Mouse (Mus musculus) heart, adult 10 weeks (tissue): ENCODE measurements around the gene Gm21731. TPM values are rescaled to one million over a fixed set of nuclear protein-coding genes. Genes with fewer than 3 reads are reported as not detected.

Experiments used
- polyA plus RNA-seq: library from polyadenylated mRNA; stranded (reverse); fragments of 350-450 nt; fragmentation: Illumina TruSeq; extraction: RNeasy Lipid Tissue Mini Kit (QIAGEN cat#74804); gene quantifications from one replicate; pipeline ENCODE4 v1.2.3, GENCODE M21; 2014; ENCODE audit warnings: low read depth, low replicate concordance

Gm21731 gene
- not detected for polyA plus RNA-seq

GRCm38 (mm10) chr13:120238811-120239210 lies at the start of gene Gm21731:
Gene Gm21731 (plus strand): TSS chr13:120239111.

GRCm38 (mm10) chr13:120215847-120216246 lies 23.1 kb upstream of the Gm21731 start, which contains the start of gene Gm21762:
Gene Gm21762 (minus strand): TSS chr13:120215947.

GRCm38 (mm10) chr13:120262870-120263269 lies 24.0 kb downstream of the Gm21731 start, which contains the start of gene AF067061:
Gene AF067061 (plus strand): TSS chr13:120263114.

Other genes with a start within 250 kb of the Gm21731 start
- not detected for gene Gm36079, start 212.1 kb upstream of the Gm21731 start, polyA plus RNA-seq
- gene Gm21188, start 186.9 kb upstream of the Gm21731 start, polyA plus RNA-seq, result 0.21 TPM
- not detected for gene Gm20767, start 98.9 kb upstream of the Gm21731 start, polyA plus RNA-seq
- not detected for gene Gm21818, start 66.7 kb upstream of the Gm21731 start, polyA plus RNA-seq
- not detected for gene Gm21762, start 23.2 kb upstream of the Gm21731 start, polyA plus RNA-seq
- not detected for gene AF067061, start 24.0 kb downstream of the Gm21731 start, polyA plus RNA-seq
- gene BC147527, start 61.3 kb downstream of the Gm21731 start, polyA plus RNA-seq, result not detected
- not detected for gene Tcstv3, start 77.8 kb downstream of the Gm21731 start, polyA plus RNA-seq